Mouse (Mus musculus): ENCODE measurements at regions not wholly inside any gene's neighbourhood (a gene's known extent, or its start where the extent isn't known, plus 50 kb on each side); places are given as distances from the start of the nearest gene placed in this dataset.

DNA sequence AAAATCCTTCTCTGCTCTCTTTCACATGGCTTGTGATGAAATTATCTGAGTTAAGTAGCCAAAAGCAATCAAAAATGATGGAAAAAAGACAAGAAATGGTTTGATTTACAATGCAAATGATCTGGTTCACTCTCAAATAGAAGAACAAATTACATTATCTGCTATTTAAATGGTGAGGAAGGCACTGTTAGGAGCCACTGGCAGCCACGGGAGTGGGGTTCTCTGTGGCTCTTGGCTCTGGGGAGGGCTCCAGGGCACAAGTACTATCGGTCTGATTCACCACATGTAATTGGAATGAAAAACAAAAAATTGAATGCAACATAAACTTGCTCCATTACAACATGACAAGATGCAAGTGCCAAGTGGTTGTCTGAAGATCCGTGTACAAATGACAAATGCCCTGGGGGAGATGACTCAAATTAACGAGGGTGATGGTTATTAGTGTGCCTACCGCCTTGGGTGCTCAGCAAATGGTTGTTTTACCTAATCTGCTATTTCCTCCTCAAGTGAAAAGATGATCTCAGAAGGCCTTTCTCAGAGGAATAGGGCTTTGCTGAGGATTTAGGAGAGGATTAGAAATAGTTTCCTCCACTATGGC, 268.2 kb downstream of the Hivep2 start:
- in situ Hi-C loops (cut with MboI, MseI): loop anchor here in 1 of 2 experiments (5.0 kb wide), 1 partner anchor 73 kb away; no protein-coding TSS in a partner anchor

DNA sequence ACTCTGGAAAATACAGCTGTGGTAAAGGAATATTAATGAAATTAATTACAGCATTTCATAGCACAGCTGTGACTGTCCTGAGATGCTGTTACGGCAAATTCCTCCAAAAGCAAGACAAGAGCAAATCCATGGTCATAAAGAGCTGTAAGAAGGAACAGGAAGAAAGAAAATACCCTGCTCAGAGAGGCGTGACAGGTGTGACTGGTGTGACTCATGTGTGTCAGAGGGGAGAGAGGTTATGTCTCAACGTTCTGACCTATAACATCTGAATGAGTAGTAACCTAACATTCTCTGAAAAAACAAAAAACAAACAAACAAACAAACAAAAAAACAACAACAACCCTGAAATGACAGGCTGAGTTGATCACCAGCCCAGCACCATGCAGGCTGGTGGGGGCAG, 267.5 kb downstream of the Hivep2 start:
- in situ Hi-C loops (cut with MboI, MseI): loop anchor here in 1 of 2 experiments (5.0 kb wide), 1 partner anchor 74 kb away; no protein-coding TSS in a partner anchor

- in situ Hi-C loops (cut with MboI, MseI): loop anchor here in 1 of 2 experiments (5.0 kb wide), 1 partner anchor 76 kb away; no protein-coding TSS in a partner anchor
Observed at GRCm38 (mm10) chr10:14231464-14231863, 265.6 kb downstream of the Hivep2 start.

DNA sequence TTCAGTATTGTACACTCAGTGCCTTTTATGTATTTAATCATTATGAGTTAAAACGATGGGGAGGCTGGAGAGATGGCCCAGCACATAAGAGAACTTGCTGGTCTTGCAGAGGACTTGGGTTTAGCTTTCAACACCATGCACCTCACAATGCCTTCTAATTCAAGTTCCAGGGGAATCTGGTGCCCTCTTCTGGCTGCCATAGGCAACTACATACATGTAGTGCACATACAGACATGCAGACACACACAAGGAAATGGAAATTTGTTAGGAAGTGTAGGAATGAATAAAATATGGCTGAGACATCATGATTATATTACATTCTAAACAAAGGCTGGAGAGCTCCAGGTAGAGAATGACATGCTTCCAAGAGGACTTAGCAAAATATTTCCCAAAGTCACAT, 251.4 kb downstream of the Hivep2 start:
- in situ Hi-C loops (cut with MboI, MseI): no loop called here

DNA sequence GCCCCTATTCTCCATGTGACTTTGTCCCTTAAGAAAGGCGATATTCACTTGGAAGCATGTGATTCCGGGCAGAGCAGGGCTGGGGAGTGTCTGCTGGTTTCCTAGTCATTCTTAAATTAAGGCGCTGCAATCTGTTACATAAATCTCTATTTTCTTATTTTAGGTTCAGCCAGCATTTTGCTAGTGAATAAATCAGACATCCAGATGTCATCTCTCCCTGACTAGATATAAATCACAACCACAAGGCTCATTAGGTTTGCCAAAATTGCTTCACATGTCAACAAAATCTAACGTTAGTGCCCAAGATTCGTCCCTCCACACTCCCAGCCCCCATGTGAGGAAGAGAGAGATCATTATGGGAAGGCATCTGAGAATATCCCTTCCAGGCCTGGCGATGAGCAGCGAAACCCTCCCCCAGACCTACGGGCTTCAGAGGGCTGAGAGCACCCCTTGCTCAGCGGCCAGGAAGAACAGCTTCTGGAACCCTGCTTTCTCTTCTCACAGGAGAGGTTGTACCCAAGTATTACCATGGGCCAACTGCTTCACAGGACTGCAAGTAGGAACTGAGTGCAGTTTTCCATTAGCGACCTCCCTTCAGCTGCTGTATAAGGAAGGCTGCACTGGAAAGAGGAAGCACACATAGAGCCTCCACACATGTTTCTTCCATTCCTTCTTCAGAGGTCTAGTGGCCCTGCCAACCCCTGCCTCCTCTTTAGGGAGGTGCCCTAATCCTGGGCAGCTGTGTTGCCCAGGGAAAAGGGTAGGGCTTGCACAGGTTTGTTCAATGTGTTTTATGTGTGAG, 250.5 kb downstream of the Hivep2 start:
- in situ Hi-C loops (cut with MboI, MseI): no loop called here

- in situ Hi-C loops (cut with MboI, MseI): no loop called here
Observed at GRCm38 (mm10) chr10:14215512-14215911, 249.6 kb downstream of the Hivep2 start.

- in situ Hi-C loops (cut with MboI, MseI): no loop called here
Observed at GRCm38 (mm10) chr10:14213536-14213935, 247.7 kb downstream of the Hivep2 start.

DNA sequence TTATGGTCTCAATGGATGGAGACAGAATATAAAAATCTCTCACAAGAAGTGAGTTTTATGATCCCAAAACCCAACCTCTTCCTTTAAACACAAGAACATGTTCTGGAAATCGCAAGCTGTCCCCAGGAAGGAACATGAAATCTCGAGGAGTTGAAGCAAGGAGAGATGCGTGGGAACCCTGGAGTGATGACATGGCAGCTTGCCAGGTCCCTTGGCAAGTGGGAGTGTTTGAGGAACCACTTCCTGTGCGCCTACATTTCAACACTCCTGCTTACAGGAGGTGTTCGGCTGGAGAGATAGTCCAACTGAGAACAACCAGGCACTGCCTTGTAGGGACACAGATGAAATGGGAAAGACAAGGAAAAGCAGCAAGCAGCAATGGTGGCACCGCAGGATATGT, 246.1 kb downstream of the Hivep2 start:
- in situ Hi-C loops (cut with MboI, MseI): no loop called here

DNA sequence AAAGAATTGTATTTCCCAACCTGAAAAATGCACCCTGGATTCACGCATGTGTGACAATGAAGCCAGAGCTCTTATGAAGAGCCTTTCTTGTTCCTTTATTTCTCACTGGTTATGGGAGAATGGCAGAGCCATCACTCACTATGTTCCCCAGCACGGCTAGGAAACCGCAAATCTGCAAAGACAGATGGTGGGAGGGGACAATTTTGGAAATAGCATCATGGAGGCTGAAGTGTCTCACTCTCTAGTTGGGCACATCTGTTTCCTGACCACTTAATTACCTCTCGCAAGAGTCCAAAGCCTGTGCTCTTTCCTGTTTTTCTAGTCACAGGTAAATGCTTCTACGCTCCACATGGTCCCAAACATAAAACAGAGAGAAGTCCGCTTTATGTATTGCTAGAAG, 245.6 kb downstream of the Hivep2 start:
- in situ Hi-C loops (cut with MboI, MseI): no loop called here

DNA sequence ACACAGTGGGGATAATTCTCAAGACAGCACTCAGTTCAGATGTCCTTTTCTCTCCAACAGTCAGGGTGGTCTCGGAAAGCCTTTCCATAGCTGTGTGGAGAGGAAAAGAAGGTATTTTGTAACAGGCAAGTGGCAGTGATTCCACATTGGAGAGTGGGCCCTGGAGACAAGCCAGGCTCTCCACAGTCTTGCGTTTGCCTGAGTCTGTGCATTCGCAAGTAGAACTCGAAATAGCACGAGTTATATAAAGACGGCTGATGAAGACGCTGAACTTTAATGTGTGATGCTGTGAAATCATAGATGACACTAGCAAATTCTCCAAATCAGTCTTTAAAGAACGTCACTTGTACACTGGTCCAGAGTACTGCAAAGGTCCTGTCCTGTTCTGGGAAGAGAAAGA, 244.6 kb downstream of the Hivep2 start:
- in situ Hi-C loops (cut with MboI, MseI): no loop called here

- in situ Hi-C loops (cut with MboI, MseI): no loop called here
Observed at GRCm38 (mm10) chr10:14210045-14210444, 244.2 kb downstream of the Hivep2 start.

GRCm38 (mm10) chr10:14208206-14208605, 242.3 kb downstream of the Hivep2 start:
- in situ Hi-C loops (cut with MboI, MseI): loop anchor here in 1 of 2 experiments (5.0 kb wide), 3 partner anchors 104 to 179 kb away; no protein-coding TSS in a partner anchor

- in situ Hi-C loops (cut with MboI, MseI): loop anchor here in 1 of 2 experiments (5.0 kb wide), 3 partner anchors 105 to 180 kb away; no protein-coding TSS in a partner anchor
Observed at GRCm38 (mm10) chr10:14207616-14208015, 241.7 kb downstream of the Hivep2 start.

DNA sequence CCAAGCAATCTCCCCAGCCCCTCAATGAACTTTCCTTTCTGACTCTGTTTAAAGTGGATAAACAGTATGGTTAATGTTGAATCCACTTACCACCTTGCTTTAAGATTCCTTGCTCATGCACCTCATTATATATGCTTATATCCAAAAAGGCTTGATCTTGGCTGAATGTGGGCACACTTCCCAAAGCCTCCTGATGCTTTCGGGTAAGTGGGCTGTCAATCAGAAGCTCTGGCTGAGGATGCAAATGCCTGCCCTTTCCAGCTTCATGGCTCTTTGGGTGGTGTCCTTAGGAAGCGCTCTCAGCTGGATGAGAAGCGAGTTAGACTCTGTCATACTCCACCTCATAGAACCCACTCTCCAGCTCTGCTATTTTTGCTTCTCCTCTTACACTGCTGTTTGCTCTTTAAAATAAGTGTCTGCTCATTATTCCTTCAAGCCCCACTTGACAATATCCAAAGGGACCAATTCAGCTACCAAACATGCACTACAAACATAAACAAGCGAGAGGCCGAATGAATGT, 241.2 kb downstream of the Hivep2 start:
- in situ Hi-C loops (cut with MboI, MseI): loop anchor here in 1 of 2 experiments (5.0 kb wide), 3 partner anchors 105 to 180 kb away; no protein-coding TSS in a partner anchor
